Mouse (Mus musculus) G1E (cell line): ENCODE measurements around the gene Gm7534. TPM values are rescaled to one million over a fixed set of nuclear protein-coding genes. Genes with fewer than 3 reads are reported as not detected.
A peak's percentile ranks its signal among the peaks of the same experiment; 100 is the strongest.
"Not testable (repeated sequence)": the region's sequence is repeated elsewhere in the genome, so short reads cannot be mapped to it uniquely, and the experiment has no call there.

Experiments used
- ATAC-seq: 2 replicates; pipeline ENCODE4 v1.8.0; 2016; ENCODE audit warnings: mild to moderate bottlenecking; ENCODE audit not compliant: insufficient number of reproducible peaks, poor library complexity, low FRiP score, severe bottlenecking; ENCODE audit errors: extremely low read depth
- DNase-seq: peaks from one replicate; pipeline ENCODE4 v3.0.0; 2012; ENCODE audit warnings: low spot score
- H3K27me3 ChIP-seq: 2 replicates; pipeline ENCODE4 v1.6.1; 2012; ENCODE audit warnings: mild to moderate bottlenecking, low read length, inconsistent platforms; ENCODE audit not compliant: insufficient read depth
- H3K36me3 ChIP-seq: replicated peaks from 2 replicates; pipeline ENCODE3; 2012; ENCODE audit warnings: mild to moderate bottlenecking, inconsistent platforms
- H3K4me1 ChIP-seq: 2 replicates; pipeline ENCODE4 v1.6.1; 2012; ENCODE audit warnings: low read depth, low read length, inconsistent platforms, mixed read lengths; ENCODE audit not compliant: insufficient read depth
- H3K4me3 ChIP-seq: 2 replicates; pipeline ENCODE4 v1.5.1; 2012; ENCODE audit warnings: low read depth, mild to moderate bottlenecking, inconsistent platforms, low read length, moderate library complexity, mixed read lengths
- H3K9me3 ChIP-seq: replicated peaks from 2 replicates; pipeline ENCODE4 v1.6.1; 2012; ENCODE audit warnings: inconsistent platforms
- CTCF ChIP-seq: IDR thresholded peaks from 2 replicates; pipeline ENCODE4 v1.5.1; 2012; ENCODE audit warnings: low read depth, low read length, inconsistent platforms, mixed read lengths
- GATA1 ChIP-seq: IDR thresholded peaks from 2 replicates; pipeline ENCODE4 v1.6.1; 2012; ENCODE audit warnings: borderline replicate concordance, low read length, inconsistent platforms, mixed read lengths
- GATA2 ChIP-seq: IDR thresholded peaks from 2 replicates; pipeline ENCODE4 v1.6.1; 2012; ENCODE audit warnings: low read depth, low read length, inconsistent platforms, borderline replicate concordance
- POLR2AphosphoS5 ChIP-seq: IDR thresholded peaks from 2 replicates; pipeline ENCODE4 v1.6.1; 2012; ENCODE audit warnings: low read depth, low read length, inconsistent platforms; ENCODE audit not compliant: insufficient replicate concordance
- TAL1 ChIP-seq: conservative IDR thresholded peaks from 2 replicates; pipeline ENCODE4 v1.6.1; 2012; ENCODE audit warnings: low read depth, low read length, inconsistent platforms, mixed read lengths
- polyA plus RNA-seq: library from polyadenylated mRNA; stranded (reverse); fragments of >175 nt; gene quantifications from 2 replicates; pipeline ENCODE4 v1.2.3, GENCODE M21; 2012
- total RNA-seq, 2 experiments: library from RNA; stranded (forward) in 1 of 2; stranded (reverse) in 1 of 2; fragments of 200-1000 nt in 1 of 2; fragments of >200 nt in 1 of 2; fragmentation: Nextera tagmentation in 1 of 2; gene quantifications; 2 replicates each; pipeline ENCODE4 v1.2.3; 2014 to 2017

Gm7534 gene
- total and polyA plus RNA-seq, 3 experiments = 0.05 TPM; not detected in 2

GRCm38 (mm10) chr4:134172391-134172790 lies 30.4 kb downstream of the Gm7534 start:
- Histone ChIP-seq H3K4me1 (peaks cover 2% of the 10 kb centered on the region; the same call in 1 of the 2 replicates), H3K9me3 (no peaks in the 10 kb centered on the region), H3K4me3 (no peak overlapping the region), H3K36me3 (peaks cover 62% of the 10 kb centered on the region), H3K27me3 (no peaks in the 10 kb centered on the region)
- no peak for DNase-seq
- TF ChIP-seq POLR2AphosphoS5 (no peak), TAL1 (no peak)
- no peak for ATAC-seq

DNA sequence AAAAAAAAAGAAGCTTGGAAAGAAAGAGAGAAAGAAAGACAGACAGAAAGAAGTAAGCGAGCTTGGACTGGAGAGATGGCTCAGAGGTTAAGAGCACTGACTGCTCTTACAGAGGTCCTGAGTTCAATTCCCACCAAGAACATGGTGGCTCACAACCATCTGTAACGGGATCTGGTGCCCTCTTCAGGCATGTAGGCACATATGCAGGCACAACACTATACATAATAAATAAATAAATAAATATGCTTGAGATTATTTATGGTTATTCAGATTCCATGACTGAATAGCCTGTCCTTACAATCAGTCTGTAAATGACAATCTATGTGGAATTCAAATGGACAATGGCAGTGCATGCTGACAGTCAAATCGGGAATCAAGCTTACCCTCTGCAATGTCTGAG lies 35.9 kb downstream of the Gm7534 start:
- Histone ChIP-seq H3K27me3 (no peaks in the 10 kb centered on the region), H3K9me3 (no peaks in the 10 kb centered on the region), H3K4me1 (peaks cover 19% of the 10 kb centered on the region), H3K36me3 (peaks cover 54% of the 10 kb centered on the region), H3K4me3 (no peak overlapping the region)
- ATAC-seq = no peak
- TF ChIP-seq POLR2AphosphoS5 (no peak), CTCF (no peak), GATA1 (no peak), TAL1 (no peak), GATA2 (no peak)
- DNase-seq = no peak

DNA sequence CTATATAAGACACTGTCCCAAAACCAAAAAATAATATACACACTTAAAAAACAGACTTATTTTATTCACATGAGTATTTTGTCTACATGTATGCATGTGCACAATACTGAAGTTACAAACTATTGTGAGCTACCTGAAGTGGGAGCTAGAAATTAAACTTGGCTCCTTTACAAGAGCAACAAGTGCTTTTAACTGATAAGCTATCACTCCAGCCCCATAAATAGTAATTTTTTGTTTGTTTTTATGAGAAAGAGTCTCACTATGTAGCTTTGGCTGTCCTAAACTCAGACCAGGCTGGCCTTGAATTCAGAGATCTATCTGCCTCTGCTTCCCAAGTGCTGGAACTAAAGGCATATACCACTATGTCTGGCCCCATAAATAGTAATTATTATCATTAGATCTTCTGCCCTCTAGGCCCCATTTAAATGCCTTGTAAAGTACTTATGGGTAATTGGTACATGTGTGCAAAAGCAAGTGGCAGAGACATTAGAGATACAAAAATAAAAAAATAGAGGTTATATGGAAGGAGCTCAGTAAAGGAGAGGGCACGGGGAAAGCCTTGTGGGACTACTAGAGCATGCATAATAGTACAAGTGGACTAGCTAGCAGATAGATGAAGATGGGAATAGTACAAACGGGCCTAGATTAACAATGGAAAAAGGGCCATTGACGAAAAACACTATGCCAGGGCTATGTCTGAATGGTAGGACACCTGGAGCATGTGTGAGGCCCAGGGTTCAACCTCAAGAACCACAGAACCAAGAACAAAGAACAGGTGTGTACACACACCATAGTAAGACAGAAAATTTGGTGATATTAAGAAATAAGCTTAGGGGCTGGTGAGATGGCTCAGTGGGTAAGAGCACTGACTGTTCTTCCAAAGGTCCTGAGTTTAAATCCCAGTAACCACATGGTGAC lies 37.0 kb downstream of the Gm7534 start:
- Histone ChIP-seq H3K27me3 (no peaks in the 10 kb centered on the region), H3K9me3 (no peaks in the 10 kb centered on the region), H3K36me3 (peaks cover 44% of the 10 kb centered on the region), H3K4me3 (no peak overlapping the region), H3K4me1 (peaks cover 18% of the 10 kb centered on the region)
- TF ChIP-seq TAL1 = 0 out of 2 replicates have a peak, but pooled peaks have one; percentile 15
- TF ChIP-seq CTCF = no peak
- no peak for ATAC-seq
- DNase-seq = no peak

DNA sequence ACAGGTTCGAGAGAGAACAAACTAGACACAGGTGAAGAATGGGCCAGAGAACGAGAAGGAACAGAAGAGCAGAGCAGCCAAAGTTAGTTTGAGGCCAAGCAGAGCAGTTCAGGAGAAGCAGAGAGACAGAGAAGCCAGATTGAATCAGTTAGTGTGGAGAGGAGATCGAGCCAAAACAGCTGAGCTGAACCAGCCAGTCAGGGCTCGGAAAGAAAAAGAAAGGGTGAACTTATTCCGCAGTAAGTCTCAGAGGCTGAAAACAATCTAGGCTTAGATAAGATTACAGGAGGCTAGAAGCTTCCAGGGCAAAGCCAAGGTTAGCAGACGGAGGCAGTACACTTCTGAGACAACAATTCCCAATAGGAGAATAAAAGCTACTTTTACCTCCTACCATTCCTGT lies 37.8 kb downstream of the Gm7534 start:
- H3K4me1 ChIP-seq = peaks cover 18% of the 10 kb centered on the region
- H3K36me3 ChIP-seq = peaks cover 38% of the 10 kb centered on the region
- H3K9me3 ChIP-seq = no peaks in the 10 kb centered on the region
- DNase-seq (no peak), ATAC-seq (no peak)
- TF ChIP-seq GATA1 (no peak), GATA2 (no peak), TAL1 (no peak), CTCF (no peak), POLR2AphosphoS5 (no peak)
- H3K4me3 ChIP-seq = no peak overlapping the region
- no peaks in the 10 kb centered on the region for H3K27me3 ChIP-seq

DNA sequence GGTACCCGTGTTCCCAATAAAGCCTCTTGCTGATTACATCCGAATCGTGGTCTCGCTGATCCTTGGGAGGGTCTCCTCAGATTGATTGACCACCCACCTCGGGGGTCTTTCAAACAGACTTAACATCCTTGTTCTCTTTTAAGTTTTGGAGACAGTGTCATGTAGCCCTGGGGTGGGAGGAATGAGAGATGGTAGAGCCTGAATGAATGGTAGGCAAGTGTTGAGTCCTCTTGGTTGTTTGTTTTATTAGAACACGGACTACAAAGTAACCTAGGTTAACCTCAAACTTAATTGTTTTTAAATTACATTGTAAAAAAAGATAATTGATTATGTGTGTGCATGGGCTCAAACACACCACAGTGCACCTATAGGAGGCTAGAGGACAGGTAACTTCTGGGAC lies 38.2 kb downstream of the Gm7534 start:
- peaks cover 35% of the 10 kb centered on the region for H3K36me3 ChIP-seq
- no peak overlapping the region for H3K4me3 ChIP-seq
- no peaks in the 10 kb centered on the region for H3K27me3 ChIP-seq
- DNase-seq = no peak
- H3K4me1 ChIP-seq = peaks cover 18% of the 10 kb centered on the region
- ATAC-seq = no peak
- TF ChIP-seq GATA2 = no peak
- no peaks in the 10 kb centered on the region for H3K9me3 ChIP-seq

- not testable (repeated sequence) for DNase-seq, H3K9me3 ChIP-seq, ATAC-seq, H3K4me3 ChIP-seq, H3K4me1 ChIP-seq, H3K27me3 ChIP-seq
- H3K36me3 ChIP-seq = peaks cover 44% of the 10 kb centered on the region
Measured at GRCm38 (mm10) chr4:134160071-134160470, 42.7 kb downstream of the Gm7534 start.

DNA sequence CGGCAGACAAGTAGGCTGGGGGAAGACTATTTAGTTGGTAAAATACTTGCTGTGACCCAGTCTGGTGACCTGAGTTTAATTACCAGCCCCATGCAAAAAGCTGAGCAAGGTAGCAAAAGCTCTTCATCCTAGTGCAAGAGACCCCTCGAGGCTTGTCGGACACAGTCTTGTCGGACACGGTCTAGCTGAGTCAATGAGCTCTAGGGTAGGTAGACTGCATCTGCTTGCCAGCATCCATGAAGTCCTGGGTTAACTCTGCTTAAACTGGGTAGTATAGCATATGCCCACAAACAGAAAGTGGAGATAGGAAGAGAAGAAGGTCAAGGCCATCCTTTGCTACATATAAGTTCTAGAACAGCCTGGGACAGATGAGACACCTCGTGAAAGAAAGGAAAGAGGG lies 44.0 kb downstream of the Gm7534 start:
- no peaks in the 10 kb centered on the region for H3K9me3 ChIP-seq
- no peaks in the 10 kb centered on the region for H3K27me3 ChIP-seq
- ATAC-seq (no peak), DNase-seq (no peak)
- no peaks in the 10 kb centered on the region for H3K4me1 ChIP-seq
- no peak for TF ChIP-seq TAL1
- no peak for TF ChIP-seq GATA1
- no peak for TF ChIP-seq GATA2
- no peak for TF ChIP-seq POLR2AphosphoS5
- TF ChIP-seq CTCF = no peak
- H3K36me3 ChIP-seq = peaks cover 50% of the 10 kb centered on the region
- no peak overlapping the region for H3K4me3 ChIP-seq
